Mouse (Mus musculus) urinary bladder, postnatal 14 days (tissue): ENCODE measurements around the gene Hsph1.
A peak's percentile ranks its signal among the peaks of the same experiment; 100 is the strongest.

Experiments used
- DNase-seq: peaks from one replicate; pipeline ENCODE4 v3.0.0; 2021; ENCODE audit warnings: low spot score

Gene Hsph1

DNA sequence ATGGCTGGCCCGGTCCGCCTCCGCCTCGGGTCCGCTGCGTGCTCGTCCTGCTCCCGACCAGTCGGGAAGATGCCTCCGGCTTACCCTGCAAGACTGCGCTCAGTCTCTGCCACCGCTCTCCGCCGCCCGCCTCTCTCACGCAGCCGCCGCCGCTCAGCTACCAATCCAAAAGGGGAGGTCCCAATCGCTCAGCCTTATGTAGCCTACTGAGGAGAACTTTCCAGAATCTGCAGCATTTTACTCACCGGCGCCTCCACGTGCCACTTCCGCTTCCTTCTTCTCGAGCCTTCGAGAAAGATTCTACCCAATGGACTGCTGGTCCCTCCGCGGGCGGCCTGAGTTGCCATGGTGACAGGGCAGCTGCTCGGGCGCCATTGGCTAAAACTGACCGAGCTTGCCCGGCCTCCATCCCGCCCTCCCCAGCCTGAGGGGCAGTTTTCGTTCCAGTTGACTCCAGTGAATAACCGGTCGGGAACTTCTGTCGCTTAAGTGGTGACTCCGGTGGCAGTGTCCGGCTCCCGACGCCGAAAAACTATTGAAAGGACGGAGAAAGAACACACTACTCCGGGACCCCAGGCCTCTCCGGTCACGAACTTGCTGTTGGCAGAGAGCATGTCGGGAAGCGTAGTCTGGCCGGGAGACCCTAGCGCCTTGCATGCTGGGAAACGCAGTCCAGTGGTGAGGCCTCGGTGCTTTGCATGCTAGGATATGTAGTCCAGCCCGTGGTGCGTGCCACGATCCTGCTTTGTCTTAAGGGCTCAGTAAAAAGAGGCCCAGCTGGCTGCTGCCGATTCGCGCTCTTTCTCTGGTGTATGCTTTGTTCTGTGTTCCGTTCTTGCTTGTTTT lies at the start of gene Hsph1:
Hsph1 (minus strand) TSS at position 302 of the 846 bp plus-strand sequence.
- peak; percentile 98 for DNase-seq

DNA sequence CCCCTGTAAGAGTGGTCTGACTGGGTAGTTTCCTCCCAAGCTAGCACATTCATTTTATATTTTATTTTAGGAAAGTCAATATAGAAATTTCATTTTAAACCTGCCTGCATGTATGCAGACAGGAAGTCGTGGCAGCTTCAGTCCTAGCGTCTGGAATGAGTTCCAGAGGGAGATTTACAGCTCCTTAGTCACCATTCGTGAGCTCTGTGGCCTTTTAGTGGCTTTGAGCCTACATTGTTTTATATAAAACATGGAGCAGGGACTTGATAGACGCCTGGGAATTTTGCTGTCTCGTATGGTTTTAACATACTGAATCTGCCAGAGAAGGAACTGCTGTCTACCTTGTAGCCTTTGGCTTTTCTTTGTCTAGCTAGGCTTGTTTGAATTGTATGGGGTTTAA lies 44.8 kb upstream of the Hsph1 start:
- no peak for DNase-seq

DNA sequence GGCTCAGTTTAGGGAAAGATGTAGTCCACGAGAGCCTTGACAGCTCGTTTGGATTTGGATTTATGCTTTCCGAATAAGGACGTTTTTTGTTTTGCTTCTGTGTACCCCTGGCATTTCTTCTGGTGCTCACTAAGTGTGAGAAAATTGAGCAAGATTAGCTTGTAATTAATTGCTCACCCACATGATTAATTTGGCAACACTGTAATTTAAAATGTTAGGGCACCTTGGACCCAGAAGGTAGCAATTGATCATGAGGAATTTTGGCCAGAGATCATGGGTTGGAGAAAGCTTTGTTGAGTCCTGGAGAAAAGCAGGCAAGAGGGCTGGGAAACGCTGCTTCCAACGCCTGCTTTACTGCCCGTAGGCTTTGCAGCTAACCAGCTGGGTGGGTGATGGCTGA lies 43.7 kb upstream of the Hsph1 start:
- no peak for DNase-seq

- no peak for DNase-seq
Observed at GRCm38 (mm10) chr5:149679362-149679761, 43.2 kb upstream of the Hsph1 start.

DNA sequence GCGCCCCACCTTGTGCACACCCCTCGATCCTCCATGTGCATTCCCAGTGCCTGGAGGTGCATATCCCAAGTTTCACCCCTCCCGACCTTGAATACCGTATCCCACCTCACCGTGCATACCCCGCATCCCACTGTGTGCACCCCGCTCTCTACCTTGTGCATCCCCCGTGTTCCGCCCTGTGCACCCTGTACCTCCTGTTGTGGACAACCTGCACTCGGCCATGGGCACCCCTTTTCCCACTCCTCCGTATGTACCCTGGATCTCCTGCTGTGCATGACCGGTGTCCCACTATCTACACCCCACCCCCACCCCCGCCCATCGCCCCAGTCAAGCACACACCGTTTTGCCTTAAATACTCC lies 42.8 kb upstream of the Hsph1 start:
- DNase-seq = no peak

DNA sequence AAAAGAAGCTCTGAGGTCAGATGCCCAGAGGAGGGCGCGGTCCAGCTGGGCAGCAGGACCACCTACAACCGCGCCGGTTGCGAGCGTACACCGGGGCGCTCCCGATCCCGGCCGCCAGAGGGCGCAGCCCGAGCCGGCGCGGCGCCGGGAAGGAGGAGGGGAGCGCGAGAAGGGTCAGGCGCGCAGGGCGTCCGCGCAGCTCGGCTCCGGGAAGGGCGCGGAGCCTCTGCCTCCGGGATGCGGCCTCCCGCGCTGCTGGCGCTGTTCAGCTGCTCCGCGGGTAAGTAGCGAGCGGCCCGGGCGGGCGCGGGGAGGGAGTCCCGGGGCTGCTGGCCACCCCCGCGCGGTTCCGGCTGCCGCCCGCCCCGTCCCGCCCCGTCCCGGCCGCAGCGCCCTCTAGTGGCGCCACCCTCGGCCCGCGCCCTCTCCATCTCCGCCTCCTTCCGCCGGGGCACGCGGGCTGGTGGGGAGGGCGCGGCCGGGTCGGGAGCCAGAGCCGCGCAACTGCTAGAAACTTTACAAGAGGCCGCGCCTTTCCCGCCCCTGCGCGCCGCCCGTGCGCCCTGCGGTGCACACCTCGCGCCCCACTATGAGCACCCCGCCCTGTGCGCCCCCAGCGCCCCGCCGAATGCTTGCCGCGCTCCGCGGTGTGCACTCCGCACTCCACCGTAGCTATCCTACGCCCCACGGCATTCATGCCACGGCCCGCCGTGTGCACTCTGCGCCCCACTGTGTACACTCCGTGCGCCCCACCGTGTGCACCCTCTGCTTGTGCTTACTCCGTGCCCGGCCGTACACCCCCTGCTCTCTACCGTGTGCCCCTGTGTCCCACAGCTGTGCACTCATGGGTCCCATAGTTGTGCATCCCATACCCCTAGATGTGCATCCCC lies 42.2 kb upstream of the Hsph1 start, which contains the start of gene B3glct:
B3glct (plus strand) TSS at position 131 of the 890 bp plus-strand sequence.
- peak; percentile 85 for DNase-seq

- DNase-seq = no peak
Observed at GRCm38 (mm10) chr5:149677196-149677595, 41.0 kb upstream of the Hsph1 start.

GRCm38 (mm10) chr5:149663417-149663816 lies 27.2 kb upstream of the Hsph1 start:
- DNase-seq = no peak

DNA sequence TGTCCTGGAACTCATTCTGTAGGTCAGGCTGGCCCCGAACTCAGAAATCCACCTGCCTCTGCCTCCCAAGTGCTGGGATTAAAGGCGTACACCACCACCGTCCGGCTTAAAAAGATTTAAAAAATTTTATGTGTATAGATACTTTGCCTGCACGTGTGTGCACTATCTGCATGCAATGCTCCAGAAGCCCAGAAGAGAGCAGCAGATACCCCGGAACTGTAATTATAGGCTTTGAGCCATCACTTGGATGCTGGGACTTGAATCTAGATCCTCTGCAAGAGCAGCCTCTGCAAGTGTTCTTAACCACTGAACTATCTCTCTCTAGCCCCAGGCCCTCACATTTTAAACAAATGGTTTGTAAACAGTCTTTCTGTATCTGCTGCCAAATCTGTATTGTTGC lies 26.8 kb upstream of the Hsph1 start:
- DNase-seq = no peak

DNA sequence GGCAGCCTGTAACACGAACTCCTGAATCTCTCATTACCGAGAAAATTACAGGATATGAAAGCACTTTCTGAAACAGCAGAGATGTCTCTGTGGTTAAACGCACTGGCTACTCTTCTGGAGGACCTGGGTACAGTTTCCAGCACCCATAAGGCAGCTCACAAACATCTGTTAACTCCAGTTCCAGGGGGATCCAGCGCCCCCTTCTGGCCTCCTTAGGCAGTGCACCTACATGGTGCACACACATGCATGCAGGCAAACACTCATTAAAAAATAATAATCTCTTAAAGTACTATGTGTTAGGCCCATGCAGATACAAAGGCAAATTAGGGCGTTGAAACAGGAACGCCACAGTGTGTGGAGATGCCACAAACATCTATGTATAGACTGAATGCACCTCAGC lies 25.3 kb upstream of the Hsph1 start:
- no peak for DNase-seq

GRCm38 (mm10) chr5:149659414-149659780 lies 23.2 kb upstream of the Hsph1 start:
- DNase-seq = no peak

- no peak for DNase-seq
Observed at GRCm38 (mm10) chr5:149658741-149659413, 22.7 kb upstream of the Hsph1 start.

DNA sequence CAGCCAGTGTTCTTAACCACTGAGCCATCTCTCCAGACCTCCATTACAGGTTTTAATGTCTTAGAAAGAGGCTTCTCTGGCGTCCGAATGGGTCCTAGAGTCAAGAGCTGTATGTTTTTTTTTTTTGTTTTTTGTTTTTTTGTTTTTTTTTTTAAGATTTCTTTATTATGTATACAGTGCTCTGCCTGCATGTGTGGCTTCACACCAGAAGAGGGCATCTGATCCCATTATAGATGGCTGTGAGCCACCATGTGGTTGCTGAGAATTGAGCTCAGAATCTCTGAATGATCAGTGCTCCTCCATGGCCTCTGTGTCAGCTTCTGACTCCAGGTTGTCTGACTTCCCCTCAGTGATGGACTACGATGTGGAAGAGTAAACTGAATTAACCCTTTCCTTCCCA lies 21.8 kb upstream of the Hsph1 start:
- no peak for DNase-seq

DNA sequence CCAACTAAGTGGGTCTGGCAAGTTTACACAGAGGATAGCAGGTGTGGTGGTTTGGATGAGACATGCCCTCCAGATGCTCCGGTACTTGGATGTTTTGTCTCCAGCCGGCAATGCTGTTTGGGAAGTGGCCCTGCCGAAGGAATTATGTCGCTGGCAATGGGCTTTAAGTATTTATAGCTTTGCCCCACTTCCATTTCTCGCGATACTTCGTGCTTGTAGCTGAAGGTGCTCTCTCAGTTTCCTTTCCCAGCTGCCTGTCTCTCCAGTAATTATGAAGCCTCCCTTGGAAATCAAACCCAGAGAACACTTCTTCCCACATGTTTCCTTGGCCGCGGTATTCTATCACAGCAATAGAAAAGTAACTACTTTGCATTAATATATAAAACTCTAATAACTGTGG lies 19.5 kb upstream of the Hsph1 start:
- DNase-seq = no peak

GRCm38 (mm10) chr5:149650179-149650553 lies 14.0 kb upstream of the Hsph1 start:
- no peak for DNase-seq

- DNase-seq = no peak
Observed at GRCm38 (mm10) chr5:149649499-149650178, 13.5 kb upstream of the Hsph1 start.

DNA sequence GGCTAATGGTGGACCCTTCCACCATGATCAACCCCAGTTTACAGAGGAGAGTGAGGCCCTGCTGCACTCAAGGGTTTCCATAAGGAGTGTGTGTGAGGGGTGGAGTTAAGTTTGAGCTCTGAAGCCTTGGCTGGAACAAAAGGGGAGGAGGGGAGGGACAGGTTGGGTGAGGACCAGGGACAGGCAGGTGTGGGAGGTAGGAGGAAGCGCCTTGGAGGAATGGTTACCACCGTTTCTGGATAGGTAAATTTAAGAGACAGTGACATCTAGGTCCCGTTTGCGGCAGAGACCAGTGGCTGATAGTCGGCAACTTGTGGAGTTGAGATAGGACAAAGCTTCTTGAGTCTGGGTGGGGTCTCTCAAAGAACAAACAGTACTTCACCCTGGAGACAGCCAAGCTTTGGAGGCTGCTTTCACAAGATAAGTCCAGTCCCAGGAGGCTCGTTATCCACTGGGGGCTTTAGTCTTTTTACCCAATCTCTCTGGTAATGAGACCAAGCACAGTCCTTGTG lies 12.8 kb upstream of the Hsph1 start:
- no peak for DNase-seq

GRCm38 (mm10) chr5:149648196-149648595 lies 12.0 kb upstream of the Hsph1 start:
- DNase-seq = no peak

GRCm38 (mm10) chr5:149647367-149648115 lies 11.4 kb upstream of the Hsph1 start:
- no peak for DNase-seq

- no peak for DNase-seq
Observed at GRCm38 (mm10) chr5:149642783-149643509, 6.8 kb upstream of the Hsph1 start.
